Mouse (Mus musculus) forebrain, embryonic 13.5 days (tissue): ENCODE data around the gene Cd7. TPM values are rescaled to one million over a fixed set of nuclear protein-coding genes. Genes with fewer than 3 reads are reported as not detected.
"Not testable (repeated sequence)": the region's sequence is repeated elsewhere in the genome, so short reads cannot be mapped to it uniquely, and the experiment has no call there.

Experiments used
- ATAC-seq: fragments of 200-750 bp; cut with Nextera tagmentation; 2 replicates; pipeline ENCODE4 v1.8.0; 2017
- H3K27ac ChIP-seq: fragments of 300-500 bp; sonication (generic); 2 replicates; pipeline ENCODE4 v1.5.1; 2015; ENCODE audit warnings: inconsistent platforms, mild to moderate bottlenecking, moderate library complexity
- H3K27me3 ChIP-seq: fragments of 300-500 bp; sonication (generic); 2 replicates; pipeline ENCODE4 v1.6.1; 2015; ENCODE audit warnings: mild to moderate bottlenecking, inconsistent platforms
- H3K36me3 ChIP-seq: fragments of 300-500 bp; sonication (generic); 2 replicates; pipeline ENCODE4 v1.6.1; 2015; ENCODE audit warnings: mild to moderate bottlenecking, inconsistent platforms; ENCODE audit not compliant: poor library complexity, severe bottlenecking
- H3K4me1 ChIP-seq: fragments of 300-500 bp; sonication (generic); 2 replicates; pipeline ENCODE4 v1.6.1; 2015; ENCODE audit warnings: inconsistent platforms
- H3K4me2 ChIP-seq: fragments of 300-500 bp; sonication (generic); 2 replicates; pipeline ENCODE4 v1.6.1; 2015; ENCODE audit warnings: inconsistent platforms, mild to moderate bottlenecking, moderate library complexity
- H3K4me3 ChIP-seq: fragments of 300-500 bp; sonication (generic); 2 replicates; pipeline ENCODE4 v1.5.1; 2015; ENCODE audit warnings: mild to moderate bottlenecking, inconsistent platforms
- H3K9ac ChIP-seq: fragments of 300-500 bp; sonication (generic); 2 replicates; pipeline ENCODE4 v1.6.1; 2015; ENCODE audit warnings: mild to moderate bottlenecking, inconsistent platforms
- H3K9me3 ChIP-seq: fragments of 300-500 bp; sonication (generic); replicated peaks from 2 replicates; pipeline ENCODE4 v1.6.1; 2016; ENCODE audit warnings: inconsistent platforms
- WGBS: fragments of 180-500 bp; shearing (Covaris S2); methylation state at CpG from one replicate; pipeline ENCODE4 v1.1.7; 2015; 5-methylcytosine and 5-hydroxymethylcytosine counted together
- polyA plus RNA-seq: library from polyadenylated mRNA; unstranded; fragments of >200 nt; fragmentation: Nextera tagmentation; extraction: Ambion mirVana; gene quantifications from 2 replicates; pipeline ENCODE4 v1.2.1, GENCODE M21; 2015

Cd7 gene
- polyA plus RNA-seq, 1 experiment from 2014 or later = not detected

GRCm38 (mm10) chr11:121043025-121043424 is 3.8 kb upstream of the Cd7 start:
- H3K36me3 ChIP-seq, H3K9ac ChIP-seq, H3K4me3 ChIP-seq, H3K9me3 ChIP-seq, H3K27ac ChIP-seq, H3K4me2 ChIP-seq, H3K4me1 ChIP-seq, ATAC-seq, H3K27me3 ChIP-seq: not testable (repeated sequence)
- 70% methylated on average over 1 of the region's 1 CpGs for WGBS

- no peak overlapping the region for H3K4me3 ChIP-seq
- no peaks in the 10 kb centered on the region for H3K4me1 ChIP-seq
- no peaks in the 10 kb centered on the region for H3K36me3 ChIP-seq
- 0 out of 2 replicates have a peak, but pooled peaks cover 5% of the 10 kb centered on the region for H3K27me3 ChIP-seq
- no peak for ATAC-seq
- H3K9ac ChIP-seq = no peak overlapping the region
- WGBS = 82% methylated on average over 4 of the region's 4 CpGs
- no peak overlapping the region for H3K27ac ChIP-seq
- no peak overlapping the region for H3K4me2 ChIP-seq
- H3K9me3 ChIP-seq = no peaks in the 10 kb centered on the region
These were observed 3.3 kb upstream of the Cd7 start for GRCm38 (mm10) chr11:121042480-121042879.

GRCm38 (mm10) chr11:121041636-121042035 is 2.4 kb upstream of the Cd7 start:
- ATAC-seq = no peak
- Histone ChIP-seq H3K36me3 (no peaks in the 10 kb centered on the region), H3K27ac (no peak overlapping the region), H3K4me1 (no peaks in the 10 kb centered on the region), H3K9me3 (no peaks in the 10 kb centered on the region), H3K9ac (no peak overlapping the region), H3K4me3 (no peak overlapping the region), H3K4me2 (no peak overlapping the region), H3K27me3 (0 out of 2 replicates have a peak, but pooled peaks cover 5% of the 10 kb centered on the region)
- WGBS = 74% methylated on average over 4 of the region's 4 CpGs

- WGBS = 8% methylated on average over 4 of the region's 4 CpGs
- ATAC-seq = 0 out of 2 replicates have a peak, but pooled peaks have one; percentile 33
These were observed 2.0 kb upstream of the Cd7 start for GRCm38 (mm10) chr11:121041212-121041611.

GRCm38 (mm10) chr11:121038366-121039240 is 615 bp downstream of the Cd7 start:
- Histone ChIP-seq H3K9me3 (no peaks in the 10 kb centered on the region), H3K4me3 (no peak overlapping the region), H3K9ac (no peak overlapping the region), H3K4me2 (no peak overlapping the region), H3K36me3 (no peaks in the 10 kb centered on the region), H3K27me3 (0 out of 2 replicates have a peak, but pooled peaks cover 5% of the 10 kb centered on the region), H3K27ac (no peak overlapping the region), H3K4me1 (no peaks in the 10 kb centered on the region)
- no peak for ATAC-seq
- WGBS = 85% methylated on average over 11 of the region's 11 CpGs

More at GRCm38 (mm10) chr11:121041212-121041611, 2.0 kb upstream of the Cd7 start:
- Histone ChIP-seq H3K9ac (no peak overlapping the region), H3K27ac (no peak overlapping the region), H3K27me3 (0 out of 2 replicates have a peak, but pooled peaks cover 5% of the 10 kb centered on the region), H3K36me3 (no peaks in the 10 kb centered on the region), H3K4me1 (no peaks in the 10 kb centered on the region), H3K9me3 (no peaks in the 10 kb centered on the region), H3K4me2 (no peak overlapping the region), H3K4me3 (no peak overlapping the region)

- H3K36me3 ChIP-seq = no peaks in the 10 kb centered on the region
- H3K4me3 ChIP-seq = no peak overlapping the region
- no peaks in the 10 kb centered on the region for H3K4me1 ChIP-seq
- no peak overlapping the region for H3K27ac ChIP-seq
- no peaks in the 10 kb centered on the region for H3K9me3 ChIP-seq
- H3K4me2 ChIP-seq = no peak overlapping the region
- no peak overlapping the region for H3K9ac ChIP-seq
- ATAC-seq = no peak
- 89% methylated on average over 5 of the region's 5 CpGs for WGBS
- H3K27me3 ChIP-seq = no peaks in the 10 kb centered on the region
These were observed 6.1 kb downstream of the Cd7 start for GRCm38 (mm10) chr11:121033118-121033517.

GRCm38 (mm10) chr11:121027259-121027658 is 12.0 kb downstream of the Cd7 start:
- Histone ChIP-seq H3K27ac (no peak overlapping the region), H3K4me1 (no peaks in the 10 kb centered on the region), H3K9ac (no peak overlapping the region), H3K4me3 (no peak overlapping the region), H3K36me3 (no peaks in the 10 kb centered on the region), H3K4me2 (no peak overlapping the region), H3K27me3 (no peaks in the 10 kb centered on the region), H3K9me3 (no peaks in the 10 kb centered on the region)
- no peak for ATAC-seq
- WGBS = 87% methylated on average over 7 of the region's 7 CpGs

GRCm38 (mm10) chr11:121024163-121024562 is 15.1 kb downstream of the Cd7 start:
- WGBS = 73% methylated on average over 6 of the region's 6 CpGs
- H3K36me3 ChIP-seq = no peaks in the 10 kb centered on the region
- H3K9ac ChIP-seq = no peak overlapping the region
- H3K4me2 ChIP-seq = no peak overlapping the region
- no peaks in the 10 kb centered on the region for H3K27me3 ChIP-seq
- H3K4me1 ChIP-seq = no peaks in the 10 kb centered on the region
- no peak overlapping the region for H3K27ac ChIP-seq
- H3K4me3 ChIP-seq = no peak overlapping the region
- no peak for ATAC-seq
- H3K9me3 ChIP-seq = no peaks in the 10 kb centered on the region

GRCm38 (mm10) chr11:121019501-121019900 is 19.7 kb downstream of the Cd7 start:
- Histone ChIP-seq H3K36me3 (no peaks in the 10 kb centered on the region), H3K9me3 (no peaks in the 10 kb centered on the region), H3K9ac (no peak overlapping the region), H3K4me2 (no peak overlapping the region), H3K27me3 (no peaks in the 10 kb centered on the region), H3K27ac (no peak overlapping the region), H3K4me3 (no peak overlapping the region), H3K4me1 (0 out of 2 replicates have a peak, but pooled peaks cover 10% of the 10 kb centered on the region)
- 86% methylated on average over 5 of the region's 5 CpGs for WGBS
- no peak for ATAC-seq

GRCm38 (mm10) chr11:121017703-121018102 is 21.5 kb downstream of the Cd7 start:
- H3K36me3 ChIP-seq = no peaks in the 10 kb centered on the region
- ATAC-seq = 0 out of 2 replicates have a peak, but pooled peaks have one; percentile 61
- H3K27ac ChIP-seq = no peak overlapping the region
- H3K9ac ChIP-seq = no peak overlapping the region
- no peaks in the 10 kb centered on the region for H3K9me3 ChIP-seq
- no peak overlapping the region for H3K4me2 ChIP-seq
- no peak overlapping the region for H3K4me3 ChIP-seq
- 0 out of 2 replicates have a peak, but pooled peaks cover 10% of the 10 kb centered on the region for H3K4me1 ChIP-seq
- H3K27me3 ChIP-seq = no peaks in the 10 kb centered on the region
- 37% methylated on average over 3 of the region's 3 CpGs for WGBS

- H3K27ac ChIP-seq = no peak overlapping the region
- WGBS = 68% methylated on average over 6 of the region's 6 CpGs
- 0 out of 2 replicates have a peak, but pooled peaks cover 10% of the 10 kb centered on the region for H3K4me1 ChIP-seq
- ATAC-seq = no peak
- no peaks in the 10 kb centered on the region for H3K27me3 ChIP-seq
- H3K9me3 ChIP-seq = no peaks in the 10 kb centered on the region
- no peak overlapping the region for H3K4me3 ChIP-seq
- H3K36me3 ChIP-seq = no peaks in the 10 kb centered on the region
- no peak overlapping the region for H3K9ac ChIP-seq
- no peak overlapping the region for H3K4me2 ChIP-seq
These were observed 23.7 kb downstream of the Cd7 start for GRCm38 (mm10) chr11:121015472-121015871.

GRCm38 (mm10) chr11:121014896-121015300 is 24.3 kb downstream of the Cd7 start:
- ATAC-seq = no peak
- Histone ChIP-seq H3K27me3 (no peaks in the 10 kb centered on the region), H3K4me3 (no peak overlapping the region), H3K9me3 (no peaks in the 10 kb centered on the region), H3K4me2 (peak overlapping the region; percentile 39), H3K9ac (no peak overlapping the region), H3K4me1 (0 out of 2 replicates have a peak, but pooled peaks cover 10% of the 10 kb centered on the region), H3K27ac (no peak overlapping the region), H3K36me3 (no peaks in the 10 kb centered on the region)
- 63% methylated on average over 19 of the region's 19 CpGs for WGBS
